Mouse (Mus musculus) Patski (cell line): ENCODE measurements around the gene Fam189a1. TPM values are rescaled to one million over a fixed set of nuclear protein-coding genes. Genes with fewer than 3 reads are reported as not detected.

ENCODE experiments used
- ATAC-seq: fragments of 100-300 bp; one replicate; pipeline ENCODE4 v1.8.0; 2021
- CTCF ChIA-PET: fragments of 350-600 bp; sonication (Branson Sonifier 250); formaldehyde crosslinking; loops from one replicate; lab custom pipeline; 2022; ENCODE audit warnings: inconsistent platforms; lab: Charles Lee
- POLR2A ChIA-PET: fragments of 350-600 bp; sonication (Branson Sonifier 250); formaldehyde crosslinking; loops from one replicate; lab custom pipeline; 2022; ENCODE audit warnings: antibody characterized with exemption, inconsistent platforms; lab: Charles Lee
- DNase-seq: peaks from one replicate; pipeline ENCODE4 v3.0.0-alpha.2; 2011; ENCODE audit warnings: low read depth, low spot score
- H3K27me3 ChIP-seq: fragments of 371-371 bp; one replicate; pipeline ENCODE4 v1.5.1; 2021
- CTCF ChIP-seq: fragments of 100-300 bp; IDR thresholded peaks from one replicate; pipeline ENCODE4 v1.5.1; 2021
- in situ Hi-C: fragments of 300-500 bp; cut with MboI; formaldehyde crosslinking; loops from 3 replicates; pipeline ENCODE4 v1.11.1; 2018; ENCODE audit warnings: low pct_unique_long_range_greater_than_20kb, mixed read lengths
- polyA plus RNA-seq: library from polyadenylated mRNA; unstranded; gene quantifications from one replicate; pipeline ENCODE4 v1.2.3, GENCODE M21; 2021

Fam189a1 gene
- polyA plus RNA-seq, 1 experiment from 2014 or later: 2.7 TPM

GRCm38 (mm10) chr7:65104207-65105096, 51.9 kb downstream of the Fam189a1 start:
- in situ Hi-C loops: no loop called here
- ChIA-PET POLR2A (no interaction called here), CTCF (interaction anchor here (1.6 kb wide), 1 partner anchor 8 kb away, joined by 6 read pairs; no protein-coding TSS in a partner anchor)
- DNase-seq: no peak
- TF ChIP-seq CTCF: no peak
- ATAC-seq: no peak
- no peaks in the 10 kb centered on the region for H3K27me3 ChIP-seq

GRCm38 (mm10) chr7:65101661-65102060, 54.7 kb downstream of the Fam189a1 start:
- ATAC-seq: no peak
- in situ Hi-C loops: no loop called here
- no peaks in the 10 kb centered on the region for H3K27me3 ChIP-seq
- TF ChIP-seq CTCF: no peak
- ChIA-PET POLR2A (no interaction called here), CTCF (no interaction called here)
- DNase-seq: no peak

- POLR2A ChIA-PET: no interaction called here
- ATAC-seq: no peak
- CTCF ChIA-PET: no interaction called here
- no peak for TF ChIP-seq CTCF
- DNase-seq: no peak
- H3K27me3 ChIP-seq: no peaks in the 10 kb centered on the region
- in situ Hi-C loops: no loop called here
Observed at GRCm38 (mm10) chr7:65097708-65098107, 58.7 kb downstream of the Fam189a1 start.

- no peak for TF ChIP-seq CTCF
- no peaks in the 10 kb centered on the region for H3K27me3 ChIP-seq
- ATAC-seq (no peak), DNase-seq (no peak)
- CTCF ChIA-PET: no interaction called here
- in situ Hi-C loops: no loop called here
- POLR2A ChIA-PET: no interaction called here
Observed at GRCm38 (mm10) chr7:65095631-65096107, 60.7 kb downstream of the Fam189a1 start.

- in situ Hi-C loops: no loop called here
- no peaks in the 10 kb centered on the region for H3K27me3 ChIP-seq
- no peak for TF ChIP-seq CTCF
- ATAC-seq: no peak
- DNase-seq: no peak
- ChIA-PET CTCF (no interaction called here), POLR2A (no interaction called here)
Observed at GRCm38 (mm10) chr7:65093314-65093713, 63.1 kb downstream of the Fam189a1 start.

- in situ Hi-C loops: no loop called here
Observed at GRCm38 (mm10) chr7:65091486-65091885, 64.9 kb downstream of the Fam189a1 start.

GRCm38 (mm10) chr7:65085972-65086371, 70.4 kb downstream of the Fam189a1 start:
- ATAC-seq: peak; percentile 39
- no peak for DNase-seq
- CTCF ChIA-PET: interaction anchor here (0.9 to 1.2 kb wide), 2 partner anchors 13 to 25 kb away, joined by 3 read pairs; no protein-coding TSS in a partner anchor
- in situ Hi-C loops: no loop called here
- TF ChIP-seq CTCF: no peak
- H3K27me3 ChIP-seq: no peaks in the 10 kb centered on the region
- POLR2A ChIA-PET: no interaction called here

More at GRCm38 (mm10) chr7:65091486-65091885, 64.9 kb downstream of the Fam189a1 start:
- no peak for TF ChIP-seq CTCF
- DNase-seq: no peak
- no peaks in the 10 kb centered on the region for H3K27me3 ChIP-seq
- POLR2A ChIA-PET: no interaction called here
- CTCF ChIA-PET: no interaction called here
- ATAC-seq: no peak

- no peak for DNase-seq
- in situ Hi-C loops: no loop called here
- CTCF ChIA-PET: interaction anchor here (0.9 to 1.4 kb wide), 2 partner anchors 9 to 10 kb away, joined by 4 to 6 read pairs; no protein-coding TSS in a partner anchor
- no peak for TF ChIP-seq CTCF
- POLR2A ChIA-PET: interaction anchor here (0.9 kb wide), 1 partner anchor 38 kb away, joined by 5 read pairs; no protein-coding TSS in a partner anchor
- ATAC-seq: no peak
- no peaks in the 10 kb centered on the region for H3K27me3 ChIP-seq
Observed at GRCm38 (mm10) chr7:65082778-65083091, 73.6 kb downstream of the Fam189a1 start.

GRCm38 (mm10) chr7:65081979-65082777, 74.2 kb downstream of the Fam189a1 start:
- TF ChIP-seq CTCF: no peak
- CTCF ChIA-PET: interaction anchor here (0.9 to 1.4 kb wide), 2 partner anchors 9 to 10 kb away, joined by 4 to 6 read pairs; no protein-coding TSS in a partner anchor
- ATAC-seq (no peak), DNase-seq (no peak)
- no peaks in the 10 kb centered on the region for H3K27me3 ChIP-seq
- in situ Hi-C loops: no loop called here
- POLR2A ChIA-PET: interaction anchor here (0.9 kb wide), 2 partner anchors 20 to 37 kb away, joined by 3 to 5 read pairs; no protein-coding TSS in a partner anchor

- TF ChIP-seq CTCF: no peak
- DNase-seq (no peak), ATAC-seq (no peak)
- in situ Hi-C loops: no loop called here
- ChIA-PET POLR2A (no interaction called here), CTCF (no interaction called here)
- H3K27me3 ChIP-seq: no peaks in the 10 kb centered on the region
Observed at GRCm38 (mm10) chr7:65076134-65076533, 80.2 kb downstream of the Fam189a1 start.
